21 mouse cellular contexts compared by ENCODE assay signal in the genomic region with DNA sequence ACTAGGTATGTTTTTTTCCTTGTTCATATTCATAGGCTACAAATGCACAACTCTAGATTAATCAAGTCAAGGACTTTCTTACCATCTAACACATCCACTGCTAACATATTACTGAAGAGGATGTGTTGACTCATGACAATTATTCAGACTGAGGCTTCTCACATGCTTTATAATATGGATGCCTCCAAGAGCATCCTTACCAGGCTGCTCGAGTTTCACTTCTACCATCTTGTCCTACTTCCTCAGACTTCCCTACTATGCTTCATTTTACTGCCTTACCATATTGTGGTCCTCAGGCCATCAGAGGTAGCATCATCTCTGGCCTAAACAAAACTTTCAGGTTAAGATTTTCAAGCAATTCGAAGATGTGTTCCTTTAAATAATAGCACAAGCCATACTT.
"Had no signal": no experiment of that assay in that cellular context is flagged by ENCODE, and none has a peak within 500 bp of the region (broad histone marks: within the 10 kb centered on the region; RNA-seq: fewer than 3 reads in every experiment).

No protein-coding gene starts in this region.

- H3K9me3 ChIP-seq: limb, embryonic 12.5 days; limb, embryonic 15.5 days; megakaryocyte, embryonic 14.5 days; midbrain, embryonic 10.5 days; midbrain, embryonic 13.5 days; neural tube, embryonic 13.5 days; stomach, embryonic 15.5 days had no signal

- ATAC-seq: intestine, embryonic 16.5 days; liver, postnatal 0 days; midbrain, embryonic 13.5 days; midbrain, embryonic 16.5 days had no signal

- H3K27me3 ChIP-seq: limb, embryonic 12.5 days; limb, embryonic 15.5 days; megakaryocyte, embryonic 14.5 days; midbrain, embryonic 13.5 days; neural tube, embryonic 13.5 days; stomach, embryonic 15.5 days had no signal

- H3K9ac ChIP-seq: limb, embryonic 12.5 days; limb, embryonic 15.5 days; liver, embryonic 14.5 days; liver, postnatal 0 days; midbrain, embryonic 13.5 days; neural tube, embryonic 13.5 days; stomach, embryonic 15.5 days had no signal

- DNase-seq: kidney, adult 18-20 months; kidney, postnatal 4 days; left cerebral cortex, postnatal 4 days; liver, postnatal 0 days; lung, postnatal 4 days; retina, postnatal 1 day; right cerebral cortex, postnatal 25 days; spleen, adult 18-20 months; thymus, postnatal 36 days had no signal

- H3K27ac ChIP-seq: limb, embryonic 12.5 days; limb, embryonic 15.5 days; liver, embryonic 14.5 days; midbrain, embryonic 10.5 days; midbrain, embryonic 13.5 days; neural tube, embryonic 13.5 days; stomach, embryonic 15.5 days had no signal

- H3K4me1 ChIP-seq: megakaryocyte, embryonic 14.5 days; midbrain, embryonic 10.5 days; midbrain, embryonic 13.5 days; neural tube, embryonic 13.5 days; stomach, embryonic 15.5 days had no signal

- H3K4me3 ChIP-seq: limb, embryonic 12.5 days; limb, embryonic 15.5 days; megakaryocyte, embryonic 14.5 days; midbrain, embryonic 10.5 days; midbrain, embryonic 13.5 days; myocyte; neural tube, embryonic 13.5 days; stomach, embryonic 15.5 days had no signal

- H3K4me2 ChIP-seq: limb, embryonic 12.5 days; limb, embryonic 15.5 days; liver, embryonic 11.5 days; midbrain, embryonic 13.5 days; neural tube, embryonic 13.5 days; stomach, embryonic 15.5 days had no signal

- H3K36me3 ChIP-seq: limb, embryonic 12.5 days; limb, embryonic 15.5 days; midbrain, embryonic 10.5 days; midbrain, embryonic 13.5 days; neural tube, embryonic 13.5 days; stomach, embryonic 15.5 days had no signal
